Comparison of ENCODE assay signal across 25 mouse cellular contexts in the genomic region with DNA sequence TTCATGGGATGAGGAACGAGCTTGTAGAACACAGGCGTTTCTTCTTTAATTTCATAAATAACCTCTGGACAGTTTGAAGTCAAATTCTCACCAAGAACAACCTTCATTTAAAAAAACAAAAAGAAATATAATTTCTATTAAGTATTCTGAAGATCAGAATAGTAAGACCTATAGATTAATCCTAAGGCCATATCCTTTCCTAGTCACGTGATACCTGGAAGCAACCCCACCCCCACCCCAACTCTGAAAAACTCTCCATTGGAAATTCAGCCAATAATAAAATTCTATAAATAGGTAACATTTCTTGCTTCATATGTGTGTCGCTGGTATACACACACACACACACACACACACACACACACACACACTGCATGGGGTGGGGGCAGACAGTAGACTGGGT.
"Had no signal": no experiment of that assay in that cellular context is flagged by ENCODE, and none has a peak within 500 bp of the region (broad histone marks: within the 10 kb centered on the region; RNA-seq: fewer than 3 reads in every experiment).

No protein-coding gene starts in this region.

- H3K27me3 ChIP-seq: heart, embryonic 13.5 days; heart, embryonic 15.5 days; hindbrain, embryonic 13.5 days; hindbrain, embryonic 15.5 days; limb, embryonic 13.5 days had no signal

- H3K4me3 ChIP-seq: heart, adult 2 months; heart, embryonic 13.5 days; heart, embryonic 15.5 days; hindbrain, embryonic 13.5 days; hindbrain, embryonic 15.5 days; kidney, embryonic 15.5 days; limb, embryonic 13.5 days; limb, embryonic 15.5 days had no signal

- H3K27ac ChIP-seq: heart, adult 2 months; heart, embryonic 13.5 days; heart, embryonic 15.5 days; hindbrain, embryonic 13.5 days; hindbrain, embryonic 15.5 days; hindbrain, postnatal 0 days; kidney, embryonic 15.5 days; kidney, postnatal 0 days; limb, embryonic 13.5 days; limb, embryonic 15.5 days had no signal

- H3K9me3 ChIP-seq: heart, embryonic 13.5 days; heart, embryonic 15.5 days; hindbrain, embryonic 13.5 days; hindbrain, embryonic 15.5 days; kidney, embryonic 15.5 days; limb, embryonic 13.5 days; limb, embryonic 15.5 days had no signal

- H3K9ac ChIP-seq: heart, embryonic 13.5 days; heart, embryonic 15.5 days; hindbrain, embryonic 13.5 days; hindbrain, embryonic 15.5 days; kidney, embryonic 15.5 days; limb, embryonic 13.5 days; limb, embryonic 15.5 days had no signal

- ATAC-seq: hindbrain, postnatal 0 days; intestine, embryonic 16.5 days had no signal

- DNase-seq: gastrocnemius, postnatal 14 days; gastrocnemius, postnatal 36 days; heart, adult 11 months; heart, adult 2 months; heart, postnatal 14 days; heart, postnatal 36 days; kidney, adult 11 months; kidney, adult 2 months; kidney, adult 9 months; kidney, postnatal 14 days; kidney, postnatal 36 days; layer of hippocampus, adult 9-11 months; layer of hippocampus, postnatal 36 days; left cerebral cortex, postnatal 4 days had no signal

- H3K36me3 ChIP-seq: heart, embryonic 13.5 days; heart, embryonic 15.5 days; hindbrain, embryonic 13.5 days; hindbrain, embryonic 15.5 days; kidney, embryonic 15.5 days; limb, embryonic 13.5 days; limb, embryonic 15.5 days had no signal

- H3K4me2 ChIP-seq: heart, embryonic 11.5 days; heart, embryonic 13.5 days; heart, embryonic 15.5 days; hindbrain, embryonic 13.5 days; hindbrain, embryonic 15.5 days; kidney, embryonic 15.5 days; limb, embryonic 13.5 days; limb, embryonic 15.5 days had no signal
